Mouse (Mus musculus): Measurements from ENCODE around the gene Dram1. TPM values are rescaled to one million over a fixed set of nuclear protein-coding genes. Genes with fewer than 3 reads are reported as not detected.

Gene Dram1
- 0.24 and 0.76 TPM in 2 replicates for polyA plus RNA-seq (2014; fragmentation: Nextera tagmentation; extraction: Ambion mirVana)

DNA sequence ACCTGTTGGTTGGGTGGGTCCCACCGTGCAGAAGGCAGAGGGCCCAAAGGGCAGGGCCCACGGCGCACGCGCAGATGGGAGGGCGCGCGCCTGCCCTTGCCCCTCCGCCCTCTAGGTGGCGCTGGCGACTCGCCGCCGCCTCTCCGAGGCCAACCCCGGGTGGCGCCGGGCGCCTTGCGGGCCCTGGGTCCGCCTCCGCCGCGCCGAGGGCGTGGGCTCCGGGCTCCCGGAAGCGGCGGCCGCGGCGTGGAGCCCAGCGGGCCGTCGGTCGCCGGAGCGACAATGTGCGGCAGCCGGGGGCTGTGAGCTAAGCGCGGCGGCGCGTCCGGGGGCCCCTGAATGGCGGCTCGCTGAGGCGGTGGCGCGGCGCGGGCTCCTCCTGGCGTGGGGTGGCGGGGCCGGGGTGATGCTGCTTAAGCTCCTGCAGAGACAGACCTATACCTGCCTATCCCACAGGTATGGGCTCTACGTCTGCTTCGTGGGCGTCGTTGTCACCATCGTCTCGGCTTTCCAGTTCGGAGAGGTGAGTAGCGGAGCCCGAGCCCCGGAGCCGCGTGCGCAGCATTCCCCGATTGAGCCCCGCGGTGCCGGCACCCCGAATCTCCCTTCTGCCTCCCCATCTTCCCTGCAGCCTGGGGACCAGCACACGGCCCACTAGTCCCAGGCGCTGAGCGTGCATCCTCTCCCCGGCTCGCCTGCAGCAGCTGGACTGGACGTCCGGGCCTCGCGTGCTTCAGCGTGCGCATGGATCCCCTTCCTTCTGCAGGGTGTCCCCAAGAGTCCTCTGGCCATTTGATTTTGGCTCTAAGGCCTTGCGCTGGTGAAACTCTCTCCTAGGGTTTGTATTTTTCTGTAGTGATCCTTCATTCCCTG lies at the start of gene Dram1, which contains the start of gene Gnptab:
TSS of gene Dram1 (minus strand) at position 68 of the 873 bp plus-strand sequence.
TSS of gene Gnptab (plus strand) at position 120 of the 873 bp plus-strand sequence.
- Histone ChIP-seq H3K36me3 (ENCODE audit: control insufficient read depth, insufficient read depth, low read length) (no peaks in the 10 kb centered on the region), H3K4me1 (ENCODE audit: control insufficient read depth, insufficient read depth, low read length) (peaks cover 7% of the 10 kb centered on the region; the same call in 1 of the 2 replicates), H3K27me3 (ENCODE audit: control insufficient read depth, insufficient read depth, low read length) (no peaks in the 10 kb centered on the region), H3K4me2 (ENCODE audit: low read depth) (peak within 1 kb of the TSS; percentile 90), H3K4me3 (ENCODE audit: low read depth, low read length) (peak within 1 kb of the TSS; percentile 67), H3K9me3 (ENCODE audit: control insufficient read depth, low read length) (no peaks in the 10 kb centered on the region), H3K9ac (ENCODE audit: low read length) (peak within 1 kb of the TSS; percentile 75), H3K27ac (ENCODE audit: low read depth, low read length) (0 out of 2 replicates have a peak within 1 kb of the TSS, but pooled peaks have one; percentile 39)
- ATAC-seq (ENCODE audit: insufficient read depth, low FRiP score, low TSS enrichment) (peak; percentile 87), DNase-seq (ENCODE audit: low spot score) (peak; percentile 93)
- WGBS, result under 1% methylated on average over 68 of the region's 87 CpGs

DNA sequence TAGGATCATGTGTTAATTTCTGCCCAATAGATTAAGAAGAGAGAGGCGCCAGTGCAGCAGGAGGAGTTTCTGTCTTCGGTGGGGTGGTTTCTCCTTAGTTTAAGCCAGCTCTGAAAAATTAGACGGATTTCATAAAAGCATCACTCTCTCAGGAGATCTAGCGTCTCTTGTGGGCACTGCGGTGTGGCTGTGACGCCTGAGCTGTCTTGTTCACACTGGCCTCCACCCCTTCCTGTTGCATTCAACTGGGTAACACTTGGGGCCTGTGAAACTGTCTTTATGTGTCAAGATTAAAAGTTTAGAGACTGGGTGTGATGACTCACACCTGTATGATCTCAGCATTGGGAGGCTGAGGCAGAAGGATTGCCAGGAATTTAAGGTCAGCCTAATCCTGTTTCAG lies 49.1 kb upstream of the Dram1 start:
- WGBS, result 92% methylated on average over 6 of the region's 6 CpGs
- H3K9ac ChIP-seq (ENCODE audit: low read length), result no peak overlapping the region
- H3K4me2 ChIP-seq (ENCODE audit: low read depth), result no peak overlapping the region
- no peaks in the 10 kb centered on the region for H3K4me1 ChIP-seq (ENCODE audit: control insufficient read depth, insufficient read depth, low read length)
- no peaks in the 10 kb centered on the region for H3K27me3 ChIP-seq (ENCODE audit: control insufficient read depth, insufficient read depth, low read length)
- no peak for DNase-seq (ENCODE audit: low spot score)
- H3K9me3 ChIP-seq (ENCODE audit: control insufficient read depth, low read length), result no peaks in the 10 kb centered on the region
- H3K4me3 ChIP-seq (ENCODE audit: low read depth, low read length), result no peak overlapping the region
- ATAC-seq (ENCODE audit: insufficient read depth, low FRiP score, low TSS enrichment), result no peak
- no peaks in the 10 kb centered on the region for H3K36me3 ChIP-seq (ENCODE audit: control insufficient read depth, insufficient read depth, low read length)
- H3K27ac ChIP-seq (ENCODE audit: low read depth, low read length), result no peak overlapping the region

DNA sequence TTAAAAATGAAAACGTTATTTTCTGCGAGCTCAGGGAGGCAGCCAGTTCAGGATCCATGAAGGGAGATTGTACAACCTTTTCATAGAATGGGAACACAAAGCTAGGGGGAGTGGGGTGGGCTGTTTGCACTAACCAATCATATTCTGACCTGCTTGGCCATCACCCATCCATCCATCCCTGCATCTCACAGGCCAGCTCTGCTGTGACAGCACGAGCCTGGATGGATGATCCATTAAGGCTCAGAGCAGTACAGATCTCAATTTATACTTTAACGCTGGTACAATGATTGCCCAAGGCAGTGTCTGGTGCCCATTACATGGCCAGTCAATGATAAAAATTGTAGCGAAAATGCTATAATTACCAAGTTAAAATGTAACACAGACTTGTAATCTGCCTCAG lies 48.0 kb upstream of the Dram1 start:
- Histone ChIP-seq H3K4me2 (ENCODE audit: low read depth) (no peak overlapping the region), H3K27me3 (ENCODE audit: control insufficient read depth, insufficient read depth, low read length) (no peaks in the 10 kb centered on the region), H3K4me3 (ENCODE audit: low read depth, low read length) (no peak overlapping the region), H3K27ac (ENCODE audit: low read depth, low read length) (no peak overlapping the region), H3K9me3 (ENCODE audit: control insufficient read depth, low read length) (no peaks in the 10 kb centered on the region), H3K4me1 (ENCODE audit: control insufficient read depth, insufficient read depth, low read length) (no peaks in the 10 kb centered on the region), H3K36me3 (ENCODE audit: control insufficient read depth, insufficient read depth, low read length) (no peaks in the 10 kb centered on the region), H3K9ac (ENCODE audit: low read length) (no peak overlapping the region)
- ATAC-seq (ENCODE audit: insufficient read depth, low FRiP score, low TSS enrichment) (no peak), DNase-seq (ENCODE audit: low spot score) (no peak)
- 66% methylated on average over 5 of the region's 5 CpGs for WGBS

DNA sequence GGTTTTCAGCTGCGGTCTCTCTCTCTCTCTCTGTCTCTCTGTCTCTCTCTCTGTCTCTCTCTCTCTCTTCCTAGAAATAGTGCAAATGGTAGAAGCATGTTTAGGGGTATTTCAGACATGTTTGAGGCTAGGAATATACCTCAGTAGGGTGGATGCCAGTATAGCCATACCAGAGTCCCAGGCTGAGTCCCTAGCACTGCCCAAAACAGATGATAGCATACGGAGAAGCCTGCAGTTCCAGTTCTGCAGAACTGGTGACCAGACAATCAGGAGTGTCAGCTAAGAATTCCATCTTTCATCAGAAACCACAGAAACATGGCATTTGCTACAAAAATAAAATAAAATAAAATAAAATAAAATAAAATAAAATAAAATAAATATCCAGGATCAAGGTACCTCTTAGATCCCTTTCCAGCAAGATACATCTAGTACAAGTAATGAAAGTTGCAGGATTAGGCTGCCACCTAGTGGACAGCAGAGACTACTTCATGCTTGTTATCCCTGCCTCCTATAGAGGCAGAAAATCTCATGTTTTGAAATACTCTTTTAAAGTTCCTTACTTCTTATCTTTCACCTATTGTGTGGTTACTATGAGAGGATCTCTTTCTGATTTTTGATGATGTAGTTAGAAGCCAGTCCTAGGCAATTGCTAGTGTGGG lies 47.4 kb upstream of the Dram1 start:
- H3K4me2 ChIP-seq (ENCODE audit: low read depth), result no peak overlapping the region
- H3K9me3 ChIP-seq (ENCODE audit: control insufficient read depth, low read length), result no peaks in the 10 kb centered on the region
- peak; percentile 71 for DNase-seq (ENCODE audit: low spot score)
- no peak overlapping the region for H3K4me3 ChIP-seq (ENCODE audit: low read depth, low read length)
- H3K4me1 ChIP-seq (ENCODE audit: control insufficient read depth, insufficient read depth, low read length), result no peaks in the 10 kb centered on the region
- no peak overlapping the region for H3K27ac ChIP-seq (ENCODE audit: low read depth, low read length)
- no peak overlapping the region for H3K9ac ChIP-seq (ENCODE audit: low read length)
- no peak; the same call in 1 of the 2 replicates for ATAC-seq (ENCODE audit: insufficient read depth, low FRiP score, low TSS enrichment)
- WGBS, result 96% methylated on average over 2 of the region's 2 CpGs
- H3K27me3 ChIP-seq (ENCODE audit: control insufficient read depth, insufficient read depth, low read length), result no peaks in the 10 kb centered on the region
- no peaks in the 10 kb centered on the region for H3K36me3 ChIP-seq (ENCODE audit: control insufficient read depth, insufficient read depth, low read length)

DNA sequence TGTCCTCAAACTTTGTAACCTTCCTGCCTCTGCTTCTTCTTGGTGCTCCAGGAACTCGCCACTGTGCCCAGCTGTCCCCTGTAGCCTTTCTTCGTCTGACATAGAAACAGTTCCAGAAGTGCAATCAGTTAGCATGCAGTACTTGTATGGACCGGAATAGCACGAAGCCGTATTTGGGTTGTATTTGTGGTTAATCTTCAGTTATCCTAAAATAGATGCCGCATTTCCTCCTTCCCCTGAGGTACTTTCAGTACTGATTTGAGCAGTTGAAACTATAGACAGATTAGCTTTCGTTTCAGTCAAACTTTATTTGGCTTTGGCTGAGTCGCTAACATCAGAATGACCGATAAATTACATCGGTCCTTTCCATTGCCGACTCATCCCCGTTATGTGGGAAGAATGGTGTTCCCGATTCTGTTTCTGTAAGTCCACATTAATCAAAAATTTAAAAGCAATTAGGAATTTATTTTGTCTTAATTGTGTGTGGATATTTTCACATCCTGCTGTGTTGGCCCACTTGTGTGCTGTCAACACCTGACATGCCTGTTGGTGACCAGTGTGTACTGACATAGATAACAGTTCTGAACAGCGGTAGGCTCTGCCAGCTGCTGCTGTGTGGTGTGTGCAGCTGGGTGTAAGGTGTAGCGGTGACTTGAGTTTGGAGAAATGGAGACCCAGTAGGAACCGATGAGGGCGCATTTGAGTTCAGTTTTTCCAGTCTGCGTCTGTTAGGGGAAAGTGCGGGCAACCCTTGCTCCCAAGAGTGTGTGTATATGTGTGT lies 42.0 kb upstream of the Dram1 start:
- H3K36me3 ChIP-seq (ENCODE audit: control insufficient read depth, insufficient read depth, low read length), result no peaks in the 10 kb centered on the region
- H3K9ac ChIP-seq (ENCODE audit: low read length), result no peak overlapping the region
- H3K27ac ChIP-seq (ENCODE audit: low read depth, low read length), result no peak overlapping the region
- H3K4me1 ChIP-seq (ENCODE audit: control insufficient read depth, insufficient read depth, low read length), result no peaks in the 10 kb centered on the region
- WGBS, result 94% methylated on average over 19 of the region's 19 CpGs
- no peaks in the 10 kb centered on the region for H3K9me3 ChIP-seq (ENCODE audit: control insufficient read depth, low read length)
- no peak overlapping the region for H3K4me3 ChIP-seq (ENCODE audit: low read depth, low read length)
- DNase-seq (ENCODE audit: low spot score) (no peak), ATAC-seq (ENCODE audit: insufficient read depth, low FRiP score, low TSS enrichment) (no peak)
- H3K27me3 ChIP-seq (ENCODE audit: control insufficient read depth, insufficient read depth, low read length), result no peaks in the 10 kb centered on the region
- H3K4me2 ChIP-seq (ENCODE audit: low read depth), result no peak overlapping the region

DNA sequence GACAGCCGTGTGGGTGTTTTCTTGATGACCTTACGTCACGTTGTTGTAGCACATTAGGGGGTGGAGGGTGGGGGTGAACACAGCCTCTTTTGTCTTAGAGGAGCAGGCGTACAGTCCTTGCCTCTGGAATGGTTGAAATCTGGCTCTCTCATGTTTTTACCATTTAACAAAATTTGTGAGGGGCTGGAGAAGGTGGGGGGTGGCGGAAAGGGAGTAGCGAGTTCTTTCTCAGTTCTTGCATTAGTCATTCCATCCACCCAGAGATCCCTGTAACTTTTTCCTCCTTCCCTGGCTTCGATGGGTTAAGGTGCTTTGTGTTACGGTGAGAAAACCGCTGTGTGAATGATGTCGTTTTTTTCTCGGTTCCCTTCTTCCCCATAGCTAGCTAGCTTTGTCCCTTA lies 41.3 kb upstream of the Dram1 start:
- H3K9me3 ChIP-seq (ENCODE audit: control insufficient read depth, low read length), result no peaks in the 10 kb centered on the region
- 71% methylated on average over 11 of the region's 11 CpGs for WGBS
- no peaks in the 10 kb centered on the region for H3K4me1 ChIP-seq (ENCODE audit: control insufficient read depth, insufficient read depth, low read length)

DNA sequence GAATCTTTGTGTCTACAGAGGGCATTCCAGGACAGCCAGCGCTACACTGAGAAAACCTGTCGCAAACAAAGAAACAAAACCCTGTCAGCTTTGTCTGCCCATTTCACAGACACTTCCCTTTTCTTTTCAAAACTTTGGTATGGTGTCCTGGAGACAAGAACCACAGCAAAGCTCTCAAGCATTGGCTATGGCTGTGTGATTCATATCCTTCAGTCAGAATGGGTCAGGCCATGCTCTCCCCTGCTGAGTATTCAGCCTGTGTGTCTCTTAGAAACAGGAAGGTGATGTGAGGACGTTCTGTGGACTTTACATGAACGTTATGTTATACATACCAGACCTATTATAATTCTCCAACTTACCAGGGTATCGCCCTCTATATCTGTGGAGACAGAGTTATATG lies 38.8 kb upstream of the Dram1 start:
- no peaks in the 10 kb centered on the region for H3K4me1 ChIP-seq (ENCODE audit: control insufficient read depth, insufficient read depth, low read length)
- no peak overlapping the region for H3K9ac ChIP-seq (ENCODE audit: low read length)
- H3K9me3 ChIP-seq (ENCODE audit: control insufficient read depth, low read length), result no peaks in the 10 kb centered on the region
- H3K4me2 ChIP-seq (ENCODE audit: low read depth), result no peak overlapping the region
- DNase-seq (ENCODE audit: low spot score), result no peak
- H3K36me3 ChIP-seq (ENCODE audit: control insufficient read depth, insufficient read depth, low read length), result no peaks in the 10 kb centered on the region
- no peak overlapping the region for H3K4me3 ChIP-seq (ENCODE audit: low read depth, low read length)
- no peak for ATAC-seq (ENCODE audit: insufficient read depth, low FRiP score, low TSS enrichment)
- no peak overlapping the region for H3K27ac ChIP-seq (ENCODE audit: low read depth, low read length)
- 89% methylated on average over 5 of the region's 5 CpGs for WGBS
- no peaks in the 10 kb centered on the region for H3K27me3 ChIP-seq (ENCODE audit: control insufficient read depth, insufficient read depth, low read length)

More for the DNA sequence above, 41.3 kb upstream of the Dram1 start:
- Histone ChIP-seq H3K4me3 (ENCODE audit: low read depth, low read length) (no peak overlapping the region), H3K27ac (ENCODE audit: low read depth, low read length) (no peak overlapping the region), H3K4me2 (ENCODE audit: low read depth) (no peak overlapping the region), H3K9ac (ENCODE audit: low read length) (no peak overlapping the region), H3K36me3 (ENCODE audit: control insufficient read depth, insufficient read depth, low read length) (no peaks in the 10 kb centered on the region), H3K27me3 (ENCODE audit: control insufficient read depth, insufficient read depth, low read length) (no peaks in the 10 kb centered on the region)
- ATAC-seq (ENCODE audit: insufficient read depth, low FRiP score, low TSS enrichment) (no peak), DNase-seq (ENCODE audit: low spot score) (no peak)

DNA sequence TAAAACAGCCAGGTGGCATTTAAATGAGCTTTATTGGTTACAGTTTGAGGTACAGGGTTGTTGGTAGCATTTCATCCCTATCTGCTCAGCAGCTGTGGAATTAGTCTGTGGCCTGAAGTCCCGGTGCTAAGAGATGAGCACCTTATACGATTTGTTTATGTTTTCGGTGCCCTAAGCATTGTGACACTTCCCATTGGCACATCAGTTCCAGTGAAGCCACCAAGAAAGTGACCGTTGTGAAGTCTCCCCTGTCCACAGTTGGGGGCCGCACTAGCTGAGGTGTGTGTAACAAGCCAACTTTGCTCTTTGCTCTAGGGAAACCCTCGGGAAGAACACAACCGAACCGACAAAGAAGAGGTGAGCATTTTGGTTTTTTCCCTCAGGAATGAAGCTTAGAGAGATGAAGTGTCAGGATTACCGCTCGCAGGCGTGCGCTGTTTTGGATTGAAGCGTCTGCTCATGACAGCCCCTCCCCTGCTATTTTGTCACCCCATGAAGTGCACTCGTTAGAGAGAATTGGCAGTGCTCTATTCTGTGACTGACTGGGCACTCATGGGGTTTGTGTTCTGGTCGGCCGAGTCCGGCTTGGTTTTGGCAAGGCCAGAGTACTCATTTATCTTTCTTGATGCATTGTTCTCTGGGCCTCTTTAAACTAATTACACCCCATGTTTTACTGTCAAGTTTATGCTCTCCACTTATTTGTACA lies 33.6 kb upstream of the Dram1 start:
- H3K9me3 ChIP-seq (ENCODE audit: control insufficient read depth, low read length), result no peaks in the 10 kb centered on the region
- no peak overlapping the region for H3K9ac ChIP-seq (ENCODE audit: low read length)
- H3K27me3 ChIP-seq (ENCODE audit: control insufficient read depth, insufficient read depth, low read length), result no peaks in the 10 kb centered on the region
- ATAC-seq (ENCODE audit: insufficient read depth, low FRiP score, low TSS enrichment) (no peak), DNase-seq (ENCODE audit: low spot score) (no peak)
- no peak overlapping the region for H3K4me3 ChIP-seq (ENCODE audit: low read depth, low read length)
- 59% methylated on average over 17 of the region's 17 CpGs for WGBS
- no peaks in the 10 kb centered on the region for H3K4me1 ChIP-seq (ENCODE audit: control insufficient read depth, insufficient read depth, low read length)
- no peak overlapping the region for H3K27ac ChIP-seq (ENCODE audit: low read depth, low read length)
- no peak overlapping the region for H3K4me2 ChIP-seq (ENCODE audit: low read depth)
- H3K36me3 ChIP-seq (ENCODE audit: control insufficient read depth, insufficient read depth, low read length), result no peaks in the 10 kb centered on the region
